16 mouse cellular contexts compared by ENCODE assay signal in the genomic region with DNA sequence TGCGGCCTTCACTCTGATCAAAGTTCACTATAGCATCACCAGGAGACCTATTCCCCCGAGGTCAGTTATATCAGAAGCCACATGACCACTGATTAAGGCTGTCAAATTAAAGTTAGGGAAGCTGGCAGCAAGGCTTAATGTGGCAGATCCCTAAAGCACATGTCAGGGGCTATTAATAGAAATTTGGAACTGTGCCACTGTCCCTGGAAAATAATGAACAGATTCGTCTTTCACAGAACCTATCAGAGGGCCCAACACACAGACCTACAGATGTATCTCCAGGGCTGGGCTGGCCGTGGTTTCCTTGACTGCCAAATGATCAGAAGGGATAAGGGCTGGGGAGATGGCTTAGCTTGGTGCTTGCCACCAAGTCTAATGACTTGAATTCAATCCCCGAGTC.
DNase-seq lines count a peak whose midpoint lies in the region; ATAC-seq and TF ChIP-seq lines count a peak whose summit lies in the region.
"Had no signal": no experiment of that assay in that cellular context is flagged by ENCODE, and none has a peak within 500 bp of the region (broad histone marks: within the 10 kb centered on the region; RNA-seq: fewer than 3 reads in every experiment).

No protein-coding gene starts in this region.

- no peak overlapping the region for H3K27ac ChIP-seq in lung, embryonic 14.5 days (ENCODE audit: low read depth)
- 0 out of 2 replicates have a peak overlapping the region, but pooled peaks have one; percentile 29 for H3K27ac ChIP-seq in heart, embryonic 11.5 days (ENCODE audit: low read depth, low read length)
- H3K27ac ChIP-seq in neural tube, embryonic 15.5 days (replicated peaks) = no peak overlapping the region
- H3K27ac ChIP-seq: embryonic facial prominence, embryonic 12.5 days; limb, embryonic 15.5 days; midbrain, embryonic 12.5 days; neural tube, embryonic 12.5 days had no signal

- WGBS in lung, embryonic 14.5 days = 53% methylated on average over 5 of the region's 5 CpGs
- WGBS in heart, embryonic 11.5 days (ENCODE audit: insufficient replicate concordance) = 47% methylated on average over 5 of the region's 5 CpGs
- 66% methylated on average over 5 of the region's 5 CpGs for WGBS in neural tube, embryonic 15.5 days

- no peaks in the 10 kb centered on the region for H3K9me3 ChIP-seq in lung, embryonic 14.5 days (ENCODE audit: low read depth, low read length)
- H3K9me3 ChIP-seq in heart, embryonic 11.5 days (replicated peaks; ENCODE audit: control insufficient read depth, low read length) = no peaks in the 10 kb centered on the region
- H3K9me3 ChIP-seq in neural tube, embryonic 15.5 days (replicated peaks) = no peaks in the 10 kb centered on the region
- H3K9me3 ChIP-seq: embryonic facial prominence, embryonic 12.5 days; limb, embryonic 15.5 days; midbrain, embryonic 12.5 days; neural tube, embryonic 12.5 days had no signal

- no peak overlapping the region for H3K4me2 ChIP-seq in lung, embryonic 14.5 days
- H3K4me2 ChIP-seq in heart, embryonic 11.5 days = no peak overlapping the region
- H3K4me2 ChIP-seq in neural tube, embryonic 15.5 days = no peak overlapping the region
- H3K4me2 ChIP-seq: embryonic facial prominence, embryonic 12.5 days; limb, embryonic 15.5 days; midbrain, embryonic 12.5 days; neural tube, embryonic 12.5 days had no signal

- peaks cover 2% of the 10 kb centered on the region; the same call in 1 of the 2 replicates for H3K4me1 ChIP-seq in lung, embryonic 14.5 days (ENCODE audit: insufficient read depth)
- peaks cover 14% of the 10 kb centered on the region for H3K4me1 ChIP-seq in heart, embryonic 11.5 days (ENCODE audit: control insufficient read depth, insufficient read depth, low read length)
- H3K4me1 ChIP-seq in neural tube, embryonic 15.5 days = 0 out of 2 replicates have a peak, but pooled peaks cover 6% of the 10 kb centered on the region
- H3K4me1 ChIP-seq: embryonic facial prominence, embryonic 12.5 days; midbrain, embryonic 12.5 days; neural tube, embryonic 12.5 days had no signal

- H3K36me3 ChIP-seq in lung, embryonic 14.5 days (ENCODE audit: insufficient read depth) = no peaks in the 10 kb centered on the region
- no peaks in the 10 kb centered on the region for H3K36me3 ChIP-seq in heart, embryonic 11.5 days (ENCODE audit: control insufficient read depth, insufficient read depth, low read length)
- H3K36me3 ChIP-seq in neural tube, embryonic 15.5 days = no peaks in the 10 kb centered on the region
- H3K36me3 ChIP-seq: embryonic facial prominence, embryonic 12.5 days; midbrain, embryonic 12.5 days; neural tube, embryonic 12.5 days had no signal

- TF ChIP-seq CTCF in lung, embryonic 14.5 days (IDR thresholded peaks at IDR 0.05; ENCODE audit: low read depth) = no peak

- H3K9ac ChIP-seq in lung, embryonic 14.5 days = no peak overlapping the region
- H3K9ac ChIP-seq in heart, embryonic 11.5 days (ENCODE audit: low read depth, low read length) = no peak overlapping the region
- no peak overlapping the region for H3K9ac ChIP-seq in neural tube, embryonic 15.5 days (replicated peaks)
- H3K9ac ChIP-seq: embryonic facial prominence, embryonic 12.5 days; limb, embryonic 15.5 days; midbrain, embryonic 12.5 days; neural tube, embryonic 12.5 days had no signal

- no peaks in the 10 kb centered on the region for H3K27me3 ChIP-seq in lung, embryonic 14.5 days (ENCODE audit: insufficient read depth, low read length)
- H3K27me3 ChIP-seq in heart, embryonic 11.5 days (ENCODE audit: control insufficient read depth, insufficient read depth, low read length) = no peaks in the 10 kb centered on the region
- H3K27me3 ChIP-seq in neural tube, embryonic 15.5 days (replicated peaks) = no peaks in the 10 kb centered on the region
- H3K27me3 ChIP-seq: embryonic facial prominence, embryonic 12.5 days; limb, embryonic 15.5 days; midbrain, embryonic 12.5 days; neural tube, embryonic 12.5 days had no signal

- peak; percentile 21 to 42 for DNase-seq in cerebellum, postnatal 10 days
- DNase-seq in lung, embryonic 14.5 days = peak; percentile 57
- no peak for DNase-seq in lung, postnatal 25 days (ENCODE audit: low spot score)
- no peak for DNase-seq in right cerebral cortex, adult 2 months (ENCODE audit: low spot score in 2 of 2)
- DNase-seq: kidney, postnatal 25 days; layer of hippocampus, postnatal 36 days had no signal

- no peak for ATAC-seq in cerebellum, adult (ENCODE audit: insufficient number of reproducible peaks, low FRiP score, low TSS enrichment)
- ATAC-seq in lung, embryonic 14.5 days (ENCODE audit: insufficient read depth) = no peak
- no peak; the same call in 1 of the 2 replicates for ATAC-seq in heart, embryonic 11.5 days (replicated peaks; ENCODE audit: insufficient number of reproducible peaks, low FRiP score, low TSS enrichment)
- peak; percentile 55; the same call in 1 of the 2 replicates for ATAC-seq in megakaryocyte-erythroid progenitor cell, adult 5-6 weeks (replicated peaks; ENCODE audit: low FRiP score, low TSS enrichment, poor library complexity, severe bottlenecking)
- no peak for ATAC-seq in neural tube, embryonic 15.5 days (ENCODE audit: low FRiP score)
- ATAC-seq: activated CD4-positive, CD25-positive, alpha-beta regulatory T cell, adult 4 months; lung, postnatal 0 days had no signal

- H3K4me3 ChIP-seq in lung, embryonic 14.5 days (ENCODE audit: low read depth, low read length) = no peak overlapping the region
- no peak overlapping the region for H3K4me3 ChIP-seq in heart, embryonic 11.5 days (ENCODE audit: low read depth, low read length)
- H3K4me3 ChIP-seq in neural tube, embryonic 15.5 days (replicated peaks) = no peak overlapping the region
- H3K4me3 ChIP-seq: embryonic facial prominence, embryonic 12.5 days; limb, embryonic 15.5 days; midbrain, embryonic 12.5 days; neural tube, embryonic 12.5 days had no signal

Comparison
In these comparisons a context has a peak if more than half of its experiments do, and no peak if none do; other contexts are left out.
1. DNase-seq: peak in cerebellum, postnatal 10 days (2 of 2) and lung, embryonic 14.5 days (single experiment); none in lung, postnatal 25 days (single experiment) and right cerebral cortex, adult 2 months (0 of 2).